Mouse (Mus musculus): Measurements from ENCODE around the gene Svep1. TPM values are rescaled to one million over a fixed set of nuclear protein-coding genes. Genes with fewer than 3 reads are reported as not detected.

Svep1 gene
- total and polyA plus RNA-seq, 3 experiments = 0.38 TPM; not detected in 2

- no peak for ATAC-seq (ENCODE audit: extremely low read depth, insufficient number of reproducible peaks, low FRiP score, poor library complexity, severe bottlenecking)
- Histone ChIP-seq H3K4me3 (ENCODE audit: low read depth, low read length) (no peak overlapping the region), H3K9me3 (replicated peaks) (peaks cover 21% of the 10 kb centered on the region), H3K36me3 (replicated peaks) (no peaks in the 10 kb centered on the region), H3K4me1 (ENCODE audit: insufficient read depth, low read depth, low read length) (no peaks in the 10 kb centered on the region), H3K27me3 (ENCODE audit: insufficient read depth, low read length) (no peaks in the 10 kb centered on the region)
- TF ChIP-seq GATA2 (IDR thresholded peaks at IDR 0.05; ENCODE audit: borderline replicate concordance, low read depth, low read length) (no peak), POLR2AphosphoS5 (IDR thresholded peaks at IDR 0.05; ENCODE audit: insufficient replicate concordance, low read depth, low read length) (no peak), CTCF (IDR thresholded peaks at IDR 0.05; ENCODE audit: low read depth, low read length) (no peak), GATA1 (IDR thresholded peaks at IDR 0.05; ENCODE audit: borderline replicate concordance, low read length) (no peak), TAL1 (conservative IDR thresholded peaks at IDR 0.05; ENCODE audit: low read depth, low read length) (no peak)
- DNase-seq (ENCODE audit: low spot score) = no peak
Observed at GRCm38 (mm10) chr4:58050746-58051145, 155.9 kb downstream of the Svep1 start.

GRCm38 (mm10) chr4:58050276-58050675, 156.4 kb downstream of the Svep1 start:
- H3K4me3 ChIP-seq (ENCODE audit: low read depth, low read length) = no peak overlapping the region
- no peaks in the 10 kb centered on the region for H3K36me3 ChIP-seq (replicated peaks)
- peaks cover 26% of the 10 kb centered on the region for H3K9me3 ChIP-seq (replicated peaks)
- ATAC-seq (ENCODE audit: extremely low read depth, insufficient number of reproducible peaks, low FRiP score, poor library complexity, severe bottlenecking) = no peak
- no peak for DNase-seq (ENCODE audit: low spot score)
- no peaks in the 10 kb centered on the region for H3K27me3 ChIP-seq (ENCODE audit: insufficient read depth, low read length)
- H3K4me1 ChIP-seq (ENCODE audit: insufficient read depth, low read depth, low read length) = no peaks in the 10 kb centered on the region
- TF ChIP-seq GATA2 (IDR thresholded peaks at IDR 0.05; ENCODE audit: borderline replicate concordance, low read depth, low read length) = no peak

- H3K4me1 ChIP-seq (ENCODE audit: insufficient read depth, low read depth, low read length) = no peaks in the 10 kb centered on the region
- peaks cover 31% of the 10 kb centered on the region for H3K9me3 ChIP-seq (replicated peaks)
- DNase-seq (ENCODE audit: low spot score) (no peak), ATAC-seq (ENCODE audit: extremely low read depth, insufficient number of reproducible peaks, low FRiP score, poor library complexity, severe bottlenecking) (no peak)
- H3K27me3 ChIP-seq (ENCODE audit: insufficient read depth, low read length) = no peaks in the 10 kb centered on the region
- no peak overlapping the region for H3K4me3 ChIP-seq (ENCODE audit: low read depth, low read length)
- H3K36me3 ChIP-seq (replicated peaks) = no peaks in the 10 kb centered on the region
- TF ChIP-seq POLR2AphosphoS5 (IDR thresholded peaks at IDR 0.05; ENCODE audit: insufficient replicate concordance, low read depth, low read length) (no peak), GATA1 (IDR thresholded peaks at IDR 0.05; ENCODE audit: borderline replicate concordance, low read length) (no peak), TAL1 (conservative IDR thresholded peaks at IDR 0.05; ENCODE audit: low read depth, low read length) (no peak), GATA2 (IDR thresholded peaks at IDR 0.05; ENCODE audit: borderline replicate concordance, low read depth, low read length) (no peak), CTCF (IDR thresholded peaks at IDR 0.05; ENCODE audit: low read depth, low read length) (no peak)
Observed at GRCm38 (mm10) chr4:58044833-58045232, 161.8 kb downstream of the Svep1 start.

- Histone ChIP-seq H3K4me1 (ENCODE audit: insufficient read depth, low read depth, low read length) (no peaks in the 10 kb centered on the region), H3K36me3 (replicated peaks) (no peaks in the 10 kb centered on the region), H3K9me3 (replicated peaks) (peaks cover 31% of the 10 kb centered on the region), H3K27me3 (ENCODE audit: insufficient read depth, low read length) (no peaks in the 10 kb centered on the region), H3K4me3 (ENCODE audit: low read depth, low read length) (no peak overlapping the region)
- DNase-seq (ENCODE audit: low spot score) = no peak
- no peak for ATAC-seq (ENCODE audit: extremely low read depth, insufficient number of reproducible peaks, low FRiP score, poor library complexity, severe bottlenecking)
- TF ChIP-seq TAL1 (conservative IDR thresholded peaks at IDR 0.05; ENCODE audit: low read depth, low read length) (no peak), POLR2AphosphoS5 (IDR thresholded peaks at IDR 0.05; ENCODE audit: insufficient replicate concordance, low read depth, low read length) (no peak), CTCF (IDR thresholded peaks at IDR 0.05; ENCODE audit: low read depth, low read length) (no peak), GATA1 (IDR thresholded peaks at IDR 0.05; ENCODE audit: borderline replicate concordance, low read length) (no peak), GATA2 (IDR thresholded peaks at IDR 0.05; ENCODE audit: borderline replicate concordance, low read depth, low read length) (no peak)
Observed at GRCm38 (mm10) chr4:58044356-58044755, 162.3 kb downstream of the Svep1 start.

- no peak for ATAC-seq (ENCODE audit: extremely low read depth, insufficient number of reproducible peaks, low FRiP score, poor library complexity, severe bottlenecking)
- no peak for TF ChIP-seq CTCF (IDR thresholded peaks at IDR 0.05; ENCODE audit: low read depth, low read length)
- TF ChIP-seq GATA1 (IDR thresholded peaks at IDR 0.05; ENCODE audit: borderline replicate concordance, low read length) = no peak
- TF ChIP-seq TAL1 (conservative IDR thresholded peaks at IDR 0.05; ENCODE audit: low read depth, low read length) = no peak
- TF ChIP-seq GATA2 (IDR thresholded peaks at IDR 0.05; ENCODE audit: borderline replicate concordance, low read depth, low read length) = no peak
- TF ChIP-seq POLR2AphosphoS5 (IDR thresholded peaks at IDR 0.05; ENCODE audit: insufficient replicate concordance, low read depth, low read length) = no peak
- no peaks in the 10 kb centered on the region for H3K27me3 ChIP-seq (ENCODE audit: insufficient read depth, low read length)
- no peak for DNase-seq (ENCODE audit: low spot score)
- H3K4me1 ChIP-seq (ENCODE audit: insufficient read depth, low read depth, low read length) = no peaks in the 10 kb centered on the region
- no peak overlapping the region for H3K4me3 ChIP-seq (ENCODE audit: low read depth, low read length)
- no peaks in the 10 kb centered on the region for H3K36me3 ChIP-seq (replicated peaks)
- peaks cover 18% of the 10 kb centered on the region for H3K9me3 ChIP-seq (replicated peaks)
Observed at GRCm38 (mm10) chr4:58040093-58040492, 166.6 kb downstream of the Svep1 start.

- DNase-seq (ENCODE audit: low spot score) = no peak
- H3K9me3 ChIP-seq (replicated peaks) = peaks cover 23% of the 10 kb centered on the region
Observed at GRCm38 (mm10) chr4:58037096-58037705, 169.5 kb downstream of the Svep1 start.

More at GRCm38 (mm10) chr4:58037096-58037705, 169.5 kb downstream of the Svep1 start:
- TF ChIP-seq GATA2 (IDR thresholded peaks at IDR 0.05; ENCODE audit: borderline replicate concordance, low read depth, low read length) (no peak), GATA1 (IDR thresholded peaks at IDR 0.05; ENCODE audit: borderline replicate concordance, low read length) (no peak), TAL1 (conservative IDR thresholded peaks at IDR 0.05; ENCODE audit: low read depth, low read length) (no peak), CTCF (IDR thresholded peaks at IDR 0.05; ENCODE audit: low read depth, low read length) (no peak), POLR2AphosphoS5 (IDR thresholded peaks at IDR 0.05; ENCODE audit: insufficient replicate concordance, low read depth, low read length) (no peak)
- ATAC-seq (ENCODE audit: extremely low read depth, insufficient number of reproducible peaks, low FRiP score, poor library complexity, severe bottlenecking) = no peak
- H3K36me3 ChIP-seq (replicated peaks) = no peaks in the 10 kb centered on the region
- no peaks in the 10 kb centered on the region for H3K27me3 ChIP-seq (ENCODE audit: insufficient read depth, low read length)
- H3K4me1 ChIP-seq (ENCODE audit: insufficient read depth, low read depth, low read length) = no peaks in the 10 kb centered on the region
- H3K4me3 ChIP-seq (ENCODE audit: low read depth, low read length) = no peak overlapping the region

All from G1E (cell line).